Mouse (Mus musculus) right cerebral cortex, postnatal 14 days (tissue): ENCODE data around the gene BC051665.

Experiments
- DNase-seq: peaks from one replicate; pipeline ENCODE4 v3.0.0; 2022

Gene BC051665

GRCm38 (mm10) chr13:60742611-60743010 lies 43.6 kb downstream of the BC051665 start:
- DNase-seq = no peak

GRCm38 (mm10) chr13:60740248-60740647 lies 45.9 kb downstream of the BC051665 start:
- DNase-seq = no peak

GRCm38 (mm10) chr13:60738429-60738828 lies 47.7 kb downstream of the BC051665 start:
- DNase-seq = peak; percentile 70

GRCm38 (mm10) chr13:60737632-60738324 lies 48.4 kb downstream of the BC051665 start:
- peak; percentile 58 for DNase-seq

- DNase-seq = no peak
Observed at GRCm38 (mm10) chr13:60736421-60737105, 49.6 kb downstream of the BC051665 start.

- no peak for DNase-seq
Observed at GRCm38 (mm10) chr13:60735306-60735705, 50.9 kb downstream of the BC051665 start.
